Mouse (Mus musculus): Measurements from ENCODE around the gene Vmn2r21. TPM values are rescaled to one million over a fixed set of nuclear protein-coding genes. Genes with fewer than 3 reads are reported as not detected.
"Not testable (repeated sequence)": the region's sequence is repeated elsewhere in the genome, so short reads cannot be mapped to it uniquely, and the experiment has no call there.

Gene Vmn2r21
- not detected in 2 replicates for polyA plus RNA-seq (2014; fragmentation: Nextera tagmentation; extraction: Ambion mirVana)

DNA sequence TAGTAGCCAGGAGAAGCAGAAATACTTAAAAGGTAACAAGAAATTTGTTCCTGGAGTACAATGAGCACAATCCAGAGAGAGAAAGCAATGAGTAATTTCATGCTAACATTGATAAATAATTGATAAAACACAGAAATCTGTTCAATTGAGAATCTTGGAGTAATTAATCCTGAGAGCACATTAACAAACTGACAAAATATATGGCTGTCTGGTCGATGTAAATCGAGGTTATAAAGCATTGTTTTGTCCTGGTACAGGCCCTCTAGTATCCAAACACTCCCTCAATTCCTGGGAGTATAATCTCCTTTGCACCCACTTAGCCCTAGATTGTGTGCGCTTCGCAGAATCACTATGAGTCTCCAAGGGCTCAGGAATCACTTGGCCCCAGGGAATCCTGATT is at the start of gene Vmn2r21:
Gene Vmn2r21 (minus strand): TSS at position 101 of the 400 bp plus-strand sequence.
- H3K4me3 ChIP-seq (ENCODE audit: low read depth, low read length); H3K4me1 ChIP-seq (ENCODE audit: control insufficient read depth, insufficient read depth, low read length); ATAC-seq (replicated peaks; ENCODE audit: insufficient number of reproducible peaks, low FRiP score, low TSS enrichment); H3K4me2 ChIP-seq; H3K9me3 ChIP-seq (replicated peaks; ENCODE audit: control insufficient read depth, low read length); H3K27ac ChIP-seq (ENCODE audit: low read depth, low read length); H3K27me3 ChIP-seq (ENCODE audit: control insufficient read depth, insufficient read depth, low read length); H3K36me3 ChIP-seq (ENCODE audit: control insufficient read depth, insufficient read depth, low read length); H3K9ac ChIP-seq (ENCODE audit: low read depth, low read length): not testable (repeated sequence)
- no CpG with 5 or more reads among the region's 4 CpGs for WGBS (ENCODE audit: insufficient replicate concordance)

DNA sequence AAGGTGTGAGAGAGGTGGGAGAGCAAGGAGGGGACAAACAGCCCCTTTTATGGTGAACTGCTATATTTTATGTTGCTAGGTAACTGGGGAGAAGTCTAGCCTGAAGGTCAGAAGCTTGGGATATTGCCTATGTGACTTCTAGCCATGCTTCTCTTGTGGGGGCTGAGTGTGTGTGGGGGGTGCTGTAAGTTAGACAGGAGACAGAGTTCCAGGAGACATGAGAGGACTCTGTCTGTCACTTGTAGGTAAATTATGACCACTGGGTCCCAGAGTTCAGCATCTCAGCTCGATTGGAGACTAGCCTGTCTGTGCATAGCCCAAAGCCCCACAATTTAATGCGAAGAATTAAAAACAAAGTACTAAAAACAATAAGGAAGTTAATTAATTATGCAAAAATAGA is 41.5 kb upstream of the Vmn2r21 start:
- ATAC-seq (replicated peaks; ENCODE audit: insufficient number of reproducible peaks, low FRiP score, low TSS enrichment); H3K4me2 ChIP-seq; H3K4me1 ChIP-seq (ENCODE audit: control insufficient read depth, insufficient read depth, low read length); H3K4me3 ChIP-seq (ENCODE audit: low read depth, low read length); H3K27me3 ChIP-seq (ENCODE audit: control insufficient read depth, insufficient read depth, low read length); H3K9me3 ChIP-seq (replicated peaks; ENCODE audit: control insufficient read depth, low read length); H3K9ac ChIP-seq (ENCODE audit: low read depth, low read length); H3K27ac ChIP-seq (ENCODE audit: low read depth, low read length); H3K36me3 ChIP-seq (ENCODE audit: control insufficient read depth, insufficient read depth, low read length): not testable (repeated sequence)
- no CpG with 5 or more reads among the region's 2 CpGs for WGBS (ENCODE audit: insufficient replicate concordance)

DNA sequence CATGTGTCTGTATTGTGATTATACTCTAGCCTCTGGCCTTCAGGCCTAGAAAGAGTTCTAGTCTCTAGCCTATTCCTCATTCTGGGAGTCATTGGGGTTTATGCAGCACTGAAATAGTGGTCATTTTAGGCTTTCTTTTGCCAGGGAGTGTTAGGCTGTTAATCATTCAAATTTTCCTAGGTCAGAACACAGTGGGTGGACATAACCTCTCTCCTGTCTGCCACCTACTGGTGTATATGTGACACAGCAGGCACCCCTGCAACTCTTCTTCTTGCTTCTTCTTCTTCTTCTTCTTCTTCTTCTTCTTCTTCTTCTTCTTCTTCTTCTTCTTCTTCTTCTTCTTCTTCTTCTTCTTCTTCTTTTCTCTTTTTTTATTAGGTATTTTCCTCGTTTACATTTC is 6.5 kb upstream of the Vmn2r21 start:
- not testable (repeated sequence) for H3K27me3 ChIP-seq (ENCODE audit: control insufficient read depth, insufficient read depth, low read length); H3K4me1 ChIP-seq (ENCODE audit: control insufficient read depth, insufficient read depth, low read length); H3K9me3 ChIP-seq (replicated peaks; ENCODE audit: control insufficient read depth, low read length); H3K4me3 ChIP-seq (ENCODE audit: low read depth, low read length); H3K9ac ChIP-seq (ENCODE audit: low read depth, low read length); H3K36me3 ChIP-seq (ENCODE audit: control insufficient read depth, insufficient read depth, low read length); H3K4me2 ChIP-seq; H3K27ac ChIP-seq (ENCODE audit: low read depth, low read length); ATAC-seq (replicated peaks; ENCODE audit: insufficient number of reproducible peaks, low FRiP score, low TSS enrichment)
- WGBS (ENCODE audit: insufficient replicate concordance): no CpG with 5 or more reads among the region's 1 CpGs

DNA sequence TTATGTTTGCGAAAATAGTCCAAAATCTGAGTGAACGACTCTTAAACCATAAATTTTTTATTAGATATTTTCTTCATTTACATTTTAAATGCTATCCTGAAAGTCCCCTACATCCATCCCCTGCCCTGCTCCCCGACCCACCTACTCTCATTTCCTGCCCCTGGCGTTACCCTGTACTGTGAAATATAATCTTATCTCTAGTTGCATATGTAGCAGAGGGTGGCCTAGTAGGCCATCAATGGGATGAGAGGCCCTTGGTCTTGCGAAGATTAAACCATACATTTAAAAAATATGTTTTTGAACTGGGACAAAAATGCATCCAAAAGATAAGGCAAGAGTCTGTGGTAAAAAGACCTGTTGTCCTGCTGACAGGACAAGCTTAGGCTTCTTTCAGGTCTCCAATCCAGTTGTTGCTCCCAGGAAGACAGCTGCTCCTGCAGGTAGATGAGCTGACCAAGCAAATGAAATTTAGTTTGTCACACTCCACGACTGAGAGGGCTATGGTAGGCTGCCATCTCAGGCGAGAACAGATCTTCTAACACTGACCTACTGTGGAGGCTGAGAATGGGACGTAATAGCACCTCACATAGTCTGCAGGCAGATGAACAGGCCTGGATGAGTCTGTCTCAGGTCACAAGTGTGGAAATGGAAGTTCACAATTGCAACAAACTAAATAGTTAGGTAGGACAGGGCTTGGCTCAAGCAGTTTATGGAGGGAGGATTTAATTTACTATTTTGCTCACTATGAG is 10.8 kb downstream of the Vmn2r21 start:
- WGBS (ENCODE audit: insufficient replicate concordance): no CpG with 5 or more reads among the region's 8 CpGs

DNA sequence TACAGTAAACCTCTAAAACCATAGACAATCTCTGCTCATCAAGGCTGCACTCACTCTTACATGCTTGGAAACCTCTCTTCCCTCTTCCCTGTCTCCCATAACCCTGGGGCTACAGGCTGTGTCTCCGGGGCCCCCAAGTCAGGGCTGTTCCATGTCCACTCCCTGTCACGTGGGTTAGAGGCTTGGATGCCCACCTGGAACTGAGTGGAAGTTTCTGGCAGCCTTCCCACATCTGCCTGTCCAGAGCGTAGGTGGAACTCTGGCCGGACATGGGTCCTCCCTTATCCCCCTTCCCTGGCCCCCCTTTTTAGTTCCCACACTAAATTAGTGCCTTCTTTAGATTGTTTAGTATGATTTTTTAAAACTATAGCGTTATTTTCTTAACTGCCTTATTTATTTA is 60.2 kb downstream of the Vmn2r21 start:
- H3K4me3 ChIP-seq (ENCODE audit: low read depth, low read length); H3K9ac ChIP-seq (ENCODE audit: low read depth, low read length); H3K27ac ChIP-seq (ENCODE audit: low read depth, low read length); H3K9me3 ChIP-seq (replicated peaks; ENCODE audit: control insufficient read depth, low read length); H3K27me3 ChIP-seq (ENCODE audit: control insufficient read depth, insufficient read depth, low read length); H3K4me1 ChIP-seq (ENCODE audit: control insufficient read depth, insufficient read depth, low read length); H3K36me3 ChIP-seq (ENCODE audit: control insufficient read depth, insufficient read depth, low read length); H3K4me2 ChIP-seq; ATAC-seq (replicated peaks; ENCODE audit: insufficient number of reproducible peaks, low FRiP score, low TSS enrichment): not testable (repeated sequence)
- WGBS (ENCODE audit: insufficient replicate concordance): no CpG with 5 or more reads among the region's 5 CpGs

More for the DNA sequence above, 10.8 kb downstream of the Vmn2r21 start:
- H3K4me1 ChIP-seq (ENCODE audit: control insufficient read depth, insufficient read depth, low read length); H3K4me3 ChIP-seq (ENCODE audit: low read depth, low read length); ATAC-seq (replicated peaks; ENCODE audit: insufficient number of reproducible peaks, low FRiP score, low TSS enrichment); H3K27me3 ChIP-seq (ENCODE audit: control insufficient read depth, insufficient read depth, low read length); H3K36me3 ChIP-seq (ENCODE audit: control insufficient read depth, insufficient read depth, low read length); H3K27ac ChIP-seq (ENCODE audit: low read depth, low read length); H3K9ac ChIP-seq (ENCODE audit: low read depth, low read length); H3K9me3 ChIP-seq (replicated peaks; ENCODE audit: control insufficient read depth, low read length); H3K4me2 ChIP-seq: not testable (repeated sequence)

DNA sequence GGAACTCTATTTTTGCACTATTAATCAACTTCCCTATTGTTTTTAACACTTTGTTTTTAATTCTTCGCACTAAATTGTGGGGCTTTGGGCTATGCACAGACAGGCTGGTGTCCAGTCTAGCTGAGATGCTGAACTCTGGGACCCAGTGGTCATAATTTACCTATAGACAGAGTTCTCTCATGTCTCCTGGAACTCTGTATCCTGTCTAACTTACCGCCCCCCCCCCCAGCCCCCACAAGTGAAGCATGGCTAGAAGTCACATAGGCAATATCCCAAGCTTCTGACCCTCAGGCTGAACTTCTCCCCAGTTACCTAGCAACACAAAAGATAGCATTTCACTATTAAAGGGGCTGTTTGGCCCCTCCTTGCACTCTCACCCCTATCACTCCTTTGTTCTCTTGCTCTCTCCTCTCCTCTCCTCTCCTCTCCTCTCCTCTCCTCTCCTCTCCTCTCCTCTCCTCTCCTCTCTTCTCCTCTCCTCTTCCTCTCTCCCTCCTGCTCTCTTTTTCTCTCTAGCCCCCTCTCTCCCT is 60.7 kb downstream of the Vmn2r21 start:
- H3K4me1 ChIP-seq (ENCODE audit: control insufficient read depth, insufficient read depth, low read length); H3K27ac ChIP-seq (ENCODE audit: low read depth, low read length); H3K9ac ChIP-seq (ENCODE audit: low read depth, low read length); H3K4me2 ChIP-seq; ATAC-seq (replicated peaks; ENCODE audit: insufficient number of reproducible peaks, low FRiP score, low TSS enrichment); H3K9me3 ChIP-seq (replicated peaks; ENCODE audit: control insufficient read depth, low read length); H3K27me3 ChIP-seq (ENCODE audit: control insufficient read depth, insufficient read depth, low read length); H3K36me3 ChIP-seq (ENCODE audit: control insufficient read depth, insufficient read depth, low read length); H3K4me3 ChIP-seq (ENCODE audit: low read depth, low read length): not testable (repeated sequence)
- WGBS (ENCODE audit: insufficient replicate concordance): no CpG with 5 or more reads among the region's 2 CpGs

DNA sequence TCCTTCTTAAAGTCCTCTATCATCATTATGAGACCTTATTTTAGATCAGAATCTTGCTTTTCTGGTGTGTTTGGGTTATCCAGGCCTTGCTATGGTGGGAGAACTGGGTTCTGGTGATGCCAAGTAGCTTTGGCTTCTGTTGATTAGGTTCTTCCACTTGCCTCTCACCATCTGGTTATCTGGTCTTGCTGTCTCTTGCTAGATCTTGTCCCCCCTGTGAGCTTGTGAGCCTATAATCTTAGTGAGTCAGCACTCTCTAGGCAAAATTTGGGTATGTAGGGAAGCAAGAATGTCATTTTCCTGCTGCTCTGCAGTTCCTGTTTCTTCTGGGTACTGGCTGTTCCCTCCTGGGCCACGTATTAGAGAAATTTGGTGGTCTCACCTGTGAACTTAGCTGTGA is 64.6 kb downstream of the Vmn2r21 start:
- ATAC-seq (replicated peaks; ENCODE audit: insufficient number of reproducible peaks, low FRiP score, low TSS enrichment); H3K4me3 ChIP-seq (ENCODE audit: low read depth, low read length); H3K36me3 ChIP-seq (ENCODE audit: control insufficient read depth, insufficient read depth, low read length); H3K27ac ChIP-seq (ENCODE audit: low read depth, low read length); H3K27me3 ChIP-seq (ENCODE audit: control insufficient read depth, insufficient read depth, low read length); H3K9ac ChIP-seq (ENCODE audit: low read depth, low read length); H3K4me2 ChIP-seq; H3K9me3 ChIP-seq (replicated peaks; ENCODE audit: control insufficient read depth, low read length); H3K4me1 ChIP-seq (ENCODE audit: control insufficient read depth, insufficient read depth, low read length): not testable (repeated sequence)
- no CpG with 5 or more reads among the region's 1 CpGs for WGBS (ENCODE audit: insufficient replicate concordance)

All from heart, embryonic 11.5 days (tissue).